Mouse (Mus musculus) kidney, embryonic 15.5 days (tissue): Measurements from ENCODE around the gene Lpin3. TPM values are rescaled to one million over a fixed set of nuclear protein-coding genes. Genes with fewer than 3 reads are reported as not detected.

Source experiments
- ATAC-seq: fragments of 200-750 bp; cut with Nextera tagmentation; replicated peaks from 2 replicates; pipeline ENCODE4 v1.8.0; 2017; ENCODE audit warnings: moderate TSS enrichment; ENCODE audit not compliant: low FRiP score
- H3K27ac ChIP-seq: fragments of 300-500 bp; sonication (generic); 2 replicates; pipeline ENCODE4 v1.5.1; 2015; ENCODE audit warnings: mild to moderate bottlenecking, inconsistent platforms
- H3K27me3 ChIP-seq: fragments of 300-500 bp; sonication (generic); 2 replicates; pipeline ENCODE4 v1.6.1; 2015; ENCODE audit warnings: inconsistent platforms
- H3K36me3 ChIP-seq: fragments of 300-500 bp; sonication (generic); 2 replicates; pipeline ENCODE4 v1.6.1; 2015; ENCODE audit warnings: inconsistent platforms
- H3K4me1 ChIP-seq: fragments of 300-500 bp; sonication (generic); 2 replicates; pipeline ENCODE4 v1.6.1; 2015; ENCODE audit warnings: inconsistent platforms
- H3K4me2 ChIP-seq: fragments of 300-500 bp; sonication (generic); 2 replicates; pipeline ENCODE4 v1.6.1; 2015; ENCODE audit warnings: moderate library complexity, mild to moderate bottlenecking, inconsistent platforms
- H3K4me3 ChIP-seq: fragments of 300-500 bp; sonication (generic); replicated peaks from 2 replicates; pipeline ENCODE4 v1.5.1; 2015; ENCODE audit warnings: mild to moderate bottlenecking, inconsistent platforms
- H3K9ac ChIP-seq: fragments of 300-500 bp; sonication (generic); 2 replicates; pipeline ENCODE4 v1.6.1; 2015; ENCODE audit warnings: mild to moderate bottlenecking, inconsistent platforms
- H3K9me3 ChIP-seq: fragments of 300-500 bp; sonication (generic); replicated peaks from 2 replicates; pipeline ENCODE4 v1.6.1; 2016; ENCODE audit warnings: inconsistent platforms
- WGBS: fragments of 180-500 bp; shearing (Covaris S2); methylation state at CpG from one replicate; pipeline ENCODE4 v1.1.7; 2015; ENCODE audit warnings: mixed read lengths; 5-methylcytosine and 5-hydroxymethylcytosine counted together
- polyA plus RNA-seq: library from polyadenylated mRNA; unstranded; fragments of >200 nt; fragmentation: Nextera tagmentation; extraction: Ambion mirVana; gene quantifications from 2 replicates; pipeline ENCODE4 v1.2.1, GENCODE M21; 2015

The Lpin3 gene
- polyA plus RNA-seq, 1 experiment from 2014 or later, result 3.8 TPM

GRCm38 (mm10) chr2:160891045-160891444 lies 10.6 kb downstream of the Lpin3 start:
- 81% methylated on average over 5 of the region's 5 CpGs for WGBS
- no peak for ATAC-seq
- no peaks in the 10 kb centered on the region for H3K9me3 ChIP-seq
- no peak overlapping the region for H3K9ac ChIP-seq
- peaks cover 15% of the 10 kb centered on the region for H3K4me1 ChIP-seq
- H3K27me3 ChIP-seq, result no peaks in the 10 kb centered on the region
- H3K36me3 ChIP-seq, result no peaks in the 10 kb centered on the region
- no peak overlapping the region for H3K4me2 ChIP-seq
- no peak overlapping the region for H3K27ac ChIP-seq
- H3K4me3 ChIP-seq, result no peak overlapping the region

- 83% methylated on average over 9 of the region's 9 CpGs for WGBS
- Histone ChIP-seq H3K36me3 (no peaks in the 10 kb centered on the region), H3K4me1 (peaks cover 15% of the 10 kb centered on the region), H3K4me3 (no peak overlapping the region), H3K27me3 (no peaks in the 10 kb centered on the region), H3K27ac (no peak overlapping the region), H3K9me3 (no peaks in the 10 kb centered on the region), H3K9ac (no peak overlapping the region), H3K4me2 (no peak overlapping the region)
- no peak for ATAC-seq
These were observed 11.2 kb downstream of the Lpin3 start for GRCm38 (mm10) chr2:160891697-160892096.

GRCm38 (mm10) chr2:160901656-160902412 lies 21.4 kb downstream of the Lpin3 start:
- no peak overlapping the region for H3K9ac ChIP-seq
- no peak for ATAC-seq
- H3K27me3 ChIP-seq, result no peaks in the 10 kb centered on the region
- no peaks in the 10 kb centered on the region for H3K4me1 ChIP-seq
- no peak overlapping the region for H3K4me3 ChIP-seq
- 0 out of 2 replicates have a peak, but pooled peaks cover 5% of the 10 kb centered on the region for H3K36me3 ChIP-seq
- H3K27ac ChIP-seq, result no peak overlapping the region
- no peaks in the 10 kb centered on the region for H3K9me3 ChIP-seq
- WGBS, result 75% methylated on average over 7 of the region's 7 CpGs
- H3K4me2 ChIP-seq, result no peak overlapping the region

GRCm38 (mm10) chr2:160905301-160905700 lies 24.8 kb downstream of the Lpin3 start:
- WGBS, result 95% methylated on average over 12 of the region's 12 CpGs
- Histone ChIP-seq H3K9me3 (no peaks in the 10 kb centered on the region), H3K27ac (no peak overlapping the region), H3K9ac (no peak overlapping the region), H3K4me1 (no peaks in the 10 kb centered on the region), H3K36me3 (0 out of 2 replicates have a peak, but pooled peaks cover 5% of the 10 kb centered on the region), H3K4me2 (no peak overlapping the region), H3K27me3 (peaks cover 9% of the 10 kb centered on the region), H3K4me3 (no peak overlapping the region)
- ATAC-seq, result no peak

- Histone ChIP-seq H3K27me3 (peaks cover 17% of the 10 kb centered on the region), H3K4me1 (no peaks in the 10 kb centered on the region), H3K36me3 (0 out of 2 replicates have a peak, but pooled peaks cover 5% of the 10 kb centered on the region), H3K4me2 (no peak overlapping the region), H3K27ac (no peak overlapping the region), H3K9me3 (no peaks in the 10 kb centered on the region), H3K9ac (no peak overlapping the region), H3K4me3 (no peak overlapping the region)
- no peak for ATAC-seq
- 66% methylated on average over 5 of the region's 5 CpGs for WGBS
These were observed 25.6 kb downstream of the Lpin3 start for GRCm38 (mm10) chr2:160906101-160906500.

GRCm38 (mm10) chr2:160908607-160909006 lies 28.1 kb downstream of the Lpin3 start:
- H3K27ac ChIP-seq, result no peak overlapping the region
- H3K4me2 ChIP-seq, result no peak overlapping the region
- H3K27me3 ChIP-seq, result peaks cover 41% of the 10 kb centered on the region
- no peak overlapping the region for H3K4me3 ChIP-seq
- ATAC-seq, result no peak
- 66% methylated on average over 18 of the region's 18 CpGs for WGBS
- H3K9ac ChIP-seq, result no peak overlapping the region
- 0 out of 2 replicates have a peak, but pooled peaks cover 5% of the 10 kb centered on the region for H3K36me3 ChIP-seq
- peaks cover 14% of the 10 kb centered on the region for H3K4me1 ChIP-seq
- no peaks in the 10 kb centered on the region for H3K9me3 ChIP-seq

- no peak for ATAC-seq
- Histone ChIP-seq H3K4me1 (peaks cover 21% of the 10 kb centered on the region), H3K27me3 (peaks cover 53% of the 10 kb centered on the region), H3K36me3 (0 out of 2 replicates have a peak, but pooled peaks cover 5% of the 10 kb centered on the region), H3K4me3 (no peak overlapping the region), H3K27ac (no peak overlapping the region), H3K9ac (no peak overlapping the region), H3K9me3 (no peaks in the 10 kb centered on the region), H3K4me2 (no peak overlapping the region)
- WGBS, result 86% methylated on average over 5 of the region's 5 CpGs
These were observed 30.2 kb downstream of the Lpin3 start for GRCm38 (mm10) chr2:160910633-160911032.

GRCm38 (mm10) chr2:160911558-160912201 lies 31.2 kb downstream of the Lpin3 start:
- Histone ChIP-seq H3K4me1 (peaks cover 21% of the 10 kb centered on the region), H3K9me3 (no peaks in the 10 kb centered on the region), H3K9ac (peak overlapping the region; percentile 50), H3K27me3 (peaks cover 53% of the 10 kb centered on the region), H3K36me3 (0 out of 2 replicates have a peak, but pooled peaks cover under 1% of the 10 kb centered on the region), H3K4me2 (peak overlapping the region; percentile 92), H3K4me3 (peak overlapping the region; percentile 58), H3K27ac (no peak overlapping the region)
- ATAC-seq, result peak; percentile 77
- WGBS, result 1% methylated on average over 56 of the region's 64 CpGs

GRCm38 (mm10) chr2:160912231-160912671 lies 31.8 kb downstream of the Lpin3 start, which contains the start of gene Emilin3:
Gene Emilin3 (minus strand): TSS chr2:160912328.
- ATAC-seq, result peak; percentile 83

GRCm38 (mm10) chr2:160914656-160915055 lies 34.2 kb downstream of the Lpin3 start:
- Histone ChIP-seq H3K36me3 (no peaks in the 10 kb centered on the region), H3K9ac (no peak overlapping the region), H3K4me2 (no peak overlapping the region), H3K4me1 (peaks cover 21% of the 10 kb centered on the region), H3K4me3 (no peak overlapping the region), H3K27ac (no peak overlapping the region), H3K27me3 (peaks cover 50% of the 10 kb centered on the region), H3K9me3 (no peaks in the 10 kb centered on the region)
- no peak for ATAC-seq
- WGBS, result 82% methylated on average over 9 of the region's 9 CpGs

More at GRCm38 (mm10) chr2:160912231-160912671, 31.8 kb downstream of the Lpin3 start, which contains the start of gene Emilin3:
- Histone ChIP-seq H3K4me3 (peak within 1 kb of the TSS; percentile 58), H3K36me3 (no peaks in the 10 kb centered on the region), H3K27me3 (peaks cover 53% of the 10 kb centered on the region), H3K4me1 (peaks cover 21% of the 10 kb centered on the region), H3K9me3 (no peaks in the 10 kb centered on the region), H3K4me2 (peak within 1 kb of the TSS; percentile 92), H3K9ac (peak within 1 kb of the TSS; percentile 50), H3K27ac (no peak within 1 kb of the TSS)
- WGBS, result under 1% methylated on average over 46 of the region's 46 CpGs

GRCm38 (mm10) chr2:160915821-160916610 lies 35.5 kb downstream of the Lpin3 start:
- Histone ChIP-seq H3K27me3 (peaks cover 37% of the 10 kb centered on the region), H3K4me3 (no peak overlapping the region), H3K36me3 (no peaks in the 10 kb centered on the region), H3K27ac (no peak overlapping the region), H3K4me1 (peaks cover 25% of the 10 kb centered on the region), H3K9ac (no peak overlapping the region), H3K9me3 (no peaks in the 10 kb centered on the region), H3K4me2 (no peak overlapping the region)
- no peak for ATAC-seq
- 72% methylated on average over 13 of the region's 13 CpGs for WGBS
